Mouse (Mus musculus): Measurements from ENCODE around the gene Max.

DNA sequence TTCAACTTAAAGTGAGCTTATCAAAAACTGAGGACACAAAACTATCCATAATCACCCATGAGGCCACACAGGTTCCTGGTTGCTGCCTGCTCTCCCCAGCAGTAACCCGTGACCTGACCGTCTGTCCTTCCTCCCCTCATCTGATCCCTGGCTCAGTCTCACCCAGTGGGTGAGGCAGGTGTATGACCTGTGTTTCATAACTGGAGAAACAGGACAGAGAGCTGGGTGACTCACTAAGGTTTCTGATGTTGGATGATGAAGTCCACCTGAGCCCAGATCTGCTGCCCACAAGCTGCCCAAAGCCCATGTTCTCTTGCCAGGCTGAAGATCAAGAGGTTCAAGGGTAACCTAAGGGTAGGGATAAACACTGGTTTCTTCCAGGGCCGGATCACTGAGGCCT lies 35.0 kb downstream of the Max start:
- TF ChIP-seq ZC3H11A (IDR thresholded peaks at IDR 0.05; ENCODE audit: borderline replicate concordance, low read depth, low read length) (no peak), MAFK (IDR thresholded peaks at IDR 0.05; ENCODE audit: insufficient read depth, low read depth, low read length) (no peak), ZNF384 (IDR thresholded peaks at IDR 0.05; ENCODE audit: low read depth, low read length) (no peak), CHD2 (IDR thresholded peaks at IDR 0.05; ENCODE audit: low read depth, low read length) (no peak)
